Mouse (Mus musculus): ENCODE results near the gene Gm28230. TPM values are rescaled to one million over a fixed set of nuclear protein-coding genes. Genes with fewer than 3 reads are reported as not detected.

The Gm28230 gene
- polyA plus RNA-seq, 1 experiment from 2014 or later = not detected

GRCm38 (mm10) chr2:74727640-74728302, 1.2 kb downstream of the Gm28230 start:
- Histone ChIP-seq H3K27ac (ENCODE audit: low read depth, low read length) (no peak overlapping the region), H3K36me3 (ENCODE audit: control insufficient read depth, insufficient read depth) (0 out of 2 replicates have a peak, but pooled peaks cover 6% of the 10 kb centered on the region), H3K9ac (ENCODE audit: low read depth, low read length) (no peak overlapping the region), H3K9me3 (ENCODE audit: control insufficient read depth) (no peaks in the 10 kb centered on the region), H3K4me3 (ENCODE audit: low read depth, low read length) (peak overlapping the region; percentile 21), H3K27me3 (replicated peaks; ENCODE audit: control insufficient read depth, insufficient read depth, low read length) (peaks cover 89% of the 10 kb centered on the region), H3K4me2 (replicated peaks; ENCODE audit: low read depth) (peak overlapping the region; percentile 13; the same call in 1 of the 2 replicates), H3K4me1 (replicated peaks; ENCODE audit: control insufficient read depth, insufficient read depth, low read length) (no peaks in the 10 kb centered on the region)
- TF ChIP-seq CTCF (IDR thresholded peaks at IDR 0.05; ENCODE audit: low read depth) = no peak
- ATAC-seq = no peak
- 28% methylated on average over 25 of the region's 25 CpGs for WGBS

GRCm38 (mm10) chr2:74728303-74728680, 1.8 kb downstream of the Gm28230 start:
- no peak overlapping the region for H3K9ac ChIP-seq (ENCODE audit: low read depth, low read length)
- 0 out of 2 replicates have a peak, but pooled peaks cover 6% of the 10 kb centered on the region for H3K36me3 ChIP-seq (ENCODE audit: control insufficient read depth, insufficient read depth)
- 55% methylated on average over 13 of the region's 13 CpGs for WGBS
- no peaks in the 10 kb centered on the region for H3K4me1 ChIP-seq (replicated peaks; ENCODE audit: control insufficient read depth, insufficient read depth, low read length)
- H3K27ac ChIP-seq (ENCODE audit: low read depth, low read length) = peak overlapping the region; percentile 15; the same call in 1 of the 2 replicates
- no peak for ATAC-seq
- no peak overlapping the region for H3K4me2 ChIP-seq (replicated peaks; ENCODE audit: low read depth)
- no peak overlapping the region for H3K4me3 ChIP-seq (ENCODE audit: low read depth, low read length)
- H3K27me3 ChIP-seq (replicated peaks; ENCODE audit: control insufficient read depth, insufficient read depth, low read length) = peaks cover 87% of the 10 kb centered on the region
- H3K9me3 ChIP-seq (ENCODE audit: control insufficient read depth) = no peaks in the 10 kb centered on the region
- TF ChIP-seq CTCF (IDR thresholded peaks at IDR 0.05; ENCODE audit: low read depth) = no peak

- Histone ChIP-seq H3K9ac (ENCODE audit: low read depth, low read length) (no peak overlapping the region), H3K9me3 (ENCODE audit: control insufficient read depth) (no peaks in the 10 kb centered on the region), H3K4me1 (replicated peaks; ENCODE audit: control insufficient read depth, insufficient read depth, low read length) (no peaks in the 10 kb centered on the region), H3K36me3 (ENCODE audit: control insufficient read depth, insufficient read depth) (0 out of 2 replicates have a peak, but pooled peaks cover 6% of the 10 kb centered on the region), H3K27me3 (replicated peaks; ENCODE audit: control insufficient read depth, insufficient read depth, low read length) (peaks cover 88% of the 10 kb centered on the region), H3K4me2 (replicated peaks; ENCODE audit: low read depth) (no peak overlapping the region), H3K27ac (ENCODE audit: low read depth, low read length) (no peak overlapping the region), H3K4me3 (ENCODE audit: low read depth, low read length) (no peak overlapping the region)
- no peak for TF ChIP-seq CTCF (IDR thresholded peaks at IDR 0.05; ENCODE audit: low read depth)
- ATAC-seq = no peak
- 47% methylated on average over 8 of the region's 8 CpGs for WGBS
Observed at GRCm38 (mm10) chr2:74730331-74730730, 3.8 kb downstream of the Gm28230 start.

- no peak overlapping the region for H3K4me3 ChIP-seq (ENCODE audit: low read depth, low read length)
- H3K9me3 ChIP-seq (ENCODE audit: control insufficient read depth) = no peaks in the 10 kb centered on the region
- H3K9ac ChIP-seq (ENCODE audit: low read depth, low read length) = no peak overlapping the region
- H3K36me3 ChIP-seq (ENCODE audit: control insufficient read depth, insufficient read depth) = peaks cover 6% of the 10 kb centered on the region; the same call in 1 of the 2 replicates
- no peak for TF ChIP-seq CTCF (IDR thresholded peaks at IDR 0.05; ENCODE audit: low read depth)
- H3K4me1 ChIP-seq (replicated peaks; ENCODE audit: control insufficient read depth, insufficient read depth, low read length) = no peaks in the 10 kb centered on the region
- H3K4me2 ChIP-seq (replicated peaks; ENCODE audit: low read depth) = no peak overlapping the region
- peaks cover 89% of the 10 kb centered on the region for H3K27me3 ChIP-seq (replicated peaks; ENCODE audit: control insufficient read depth, insufficient read depth, low read length)
- H3K27ac ChIP-seq (ENCODE audit: low read depth, low read length) = no peak overlapping the region
- no peak for ATAC-seq
Observed at GRCm38 (mm10) chr2:74731055-74731454, 4.5 kb downstream of the Gm28230 start.

GRCm38 (mm10) chr2:74731799-74732512, 5.4 kb downstream of the Gm28230 start:
- Histone ChIP-seq H3K4me3 (ENCODE audit: low read depth, low read length) (no peak overlapping the region), H3K4me2 (replicated peaks; ENCODE audit: low read depth) (no peak overlapping the region), H3K27me3 (replicated peaks; ENCODE audit: control insufficient read depth, insufficient read depth, low read length) (peaks cover 91% of the 10 kb centered on the region), H3K4me1 (replicated peaks; ENCODE audit: control insufficient read depth, insufficient read depth, low read length) (no peaks in the 10 kb centered on the region), H3K27ac (ENCODE audit: low read depth, low read length) (no peak overlapping the region), H3K9me3 (ENCODE audit: control insufficient read depth) (no peaks in the 10 kb centered on the region), H3K36me3 (ENCODE audit: control insufficient read depth, insufficient read depth) (peaks cover 6% of the 10 kb centered on the region; the same call in 1 of the 2 replicates), H3K9ac (ENCODE audit: low read depth, low read length) (no peak overlapping the region)
- no peak for ATAC-seq
- WGBS = 33% methylated on average over 9 of the region's 9 CpGs
- TF ChIP-seq CTCF (IDR thresholded peaks at IDR 0.05; ENCODE audit: low read depth) = no peak

DNA sequence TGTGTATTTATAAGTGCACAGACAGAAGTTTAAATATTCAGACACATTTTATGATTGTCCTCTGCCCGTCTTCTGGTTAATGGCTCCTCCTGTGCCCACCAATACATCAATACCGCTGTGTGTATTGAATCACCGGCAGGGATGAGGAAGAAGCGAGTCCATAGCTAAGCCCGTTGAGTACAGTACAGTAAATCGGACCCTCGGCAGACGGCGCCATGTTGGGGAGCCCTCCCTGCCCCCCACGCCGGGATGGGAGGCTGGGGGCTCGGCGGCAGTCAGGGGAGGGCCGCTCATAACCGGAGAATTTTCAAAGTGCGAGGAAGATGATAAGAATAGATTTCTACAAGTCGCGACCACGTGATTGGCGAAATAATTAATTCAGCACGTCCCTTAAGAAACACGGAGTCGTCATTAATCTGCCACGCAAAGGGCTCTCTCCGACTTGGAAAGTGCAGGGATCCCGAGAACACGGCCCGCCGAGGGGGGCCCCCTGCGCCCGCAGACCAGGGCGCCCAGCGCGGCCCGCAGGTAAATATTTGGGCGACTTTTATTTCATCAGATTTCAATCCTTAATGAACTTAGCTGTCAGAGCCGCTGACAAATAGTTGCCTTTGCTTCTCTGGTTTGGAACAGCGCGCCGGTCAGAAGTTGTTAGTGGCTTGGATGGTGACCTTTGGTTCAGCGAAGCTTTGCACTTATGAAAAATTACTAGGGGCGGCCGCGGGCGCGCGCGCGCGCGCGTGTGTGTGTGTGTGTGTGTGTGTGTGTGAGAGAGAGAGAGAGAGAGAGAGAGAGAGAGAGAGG, 6.2 kb downstream of the Gm28230 start:
- peak overlapping the region; percentile 65 for H3K4me2 ChIP-seq (replicated peaks; ENCODE audit: low read depth)
- TF ChIP-seq CTCF (IDR thresholded peaks at IDR 0.05; ENCODE audit: low read depth) = no peak
- H3K27ac ChIP-seq (ENCODE audit: low read depth, low read length) = no peak overlapping the region
- H3K4me1 ChIP-seq (replicated peaks; ENCODE audit: control insufficient read depth, insufficient read depth, low read length) = no peaks in the 10 kb centered on the region
- peaks cover 92% of the 10 kb centered on the region for H3K27me3 ChIP-seq (replicated peaks; ENCODE audit: control insufficient read depth, insufficient read depth, low read length)
- H3K9ac ChIP-seq (ENCODE audit: low read depth, low read length) = no peak overlapping the region
- peaks cover 3% of the 10 kb centered on the region; the same call in 1 of the 2 replicates for H3K36me3 ChIP-seq (ENCODE audit: control insufficient read depth, insufficient read depth)
- 3% methylated on average over 52 of the region's 52 CpGs for WGBS
- H3K4me3 ChIP-seq (ENCODE audit: low read depth, low read length) = peak overlapping the region; percentile 30
- no peaks in the 10 kb centered on the region for H3K9me3 ChIP-seq (ENCODE audit: control insufficient read depth)
- no peak for ATAC-seq
